Comparison of ENCODE assay signal across 8 mouse cellular contexts in genomic region chr6:121211743-121212142, GRCm38 (mm10). TPM values are rescaled to one million over a fixed set of nuclear protein-coding genes. Genes with fewer than 3 reads are reported as not detected.
DNase-seq lines count a peak whose midpoint lies in the region; ATAC-seq and TF ChIP-seq lines count a peak whose summit lies in the region.

No protein-coding gene starts in this region.

- H3K27me3 ChIP-seq in kidney, adult 2 months (replicated peaks; ENCODE audit: control insufficient read depth, insufficient read depth, low read length), result no peaks in the 10 kb centered on the region
- H3K27me3 ChIP-seq in embryonic facial prominence, embryonic 12.5 days, result peaks cover 36% of the 10 kb centered on the region
- H3K27me3 ChIP-seq in liver, embryonic 16.5 days (ENCODE audit: control insufficient read depth, insufficient read depth, low read depth, low read length), result peaks cover 19% of the 10 kb centered on the region

- H3K4me3 ChIP-seq in kidney, adult 2 months (ENCODE audit: insufficient read depth, low read depth, low read length), result peak overlapping the region; percentile 5; the same call in 1 of the 2 replicates
- no peak overlapping the region for H3K4me3 ChIP-seq in embryonic facial prominence, embryonic 12.5 days
- peak overlapping the region; percentile 56 for H3K4me3 ChIP-seq in liver, embryonic 16.5 days (ENCODE audit: low read depth, low read length)

- no peaks in the 10 kb centered on the region; the same call in 1 of the 2 replicates for H3K9me3 ChIP-seq in embryonic facial prominence, embryonic 12.5 days
- no peaks in the 10 kb centered on the region for H3K9me3 ChIP-seq in liver, embryonic 16.5 days (replicated peaks; ENCODE audit: control insufficient read depth, low read length)

- peak; percentile 40 for DNase-seq in kidney, adult 2 months
- no peak for DNase-seq in kidney, postnatal 10 days
- DNase-seq in heart, postnatal 10 days, result peak; percentile 74 to 75
- peak; percentile 88 for DNase-seq in skeletal muscle tissue, adult 2 months (ENCODE audit: low read depth, low spot score)
- no peak for DNase-seq in urinary bladder, postnatal 10 days (ENCODE audit: low spot score)
- DNase-seq in T-cell, adult 2 months (ENCODE audit: low spot score), result no peak

- ATAC-seq in embryonic facial prominence, embryonic 12.5 days (ENCODE audit: insufficient number of reproducible peaks, insufficient read depth, low FRiP score, low TSS enrichment), result no peak
- 0 out of 2 replicates have a peak, but pooled peaks have one; percentile 27 for ATAC-seq in liver, embryonic 16.5 days (ENCODE audit: low read depth)

- H3K4me2 ChIP-seq in embryonic facial prominence, embryonic 12.5 days (replicated peaks), result peak overlapping the region; percentile 61
- peak overlapping the region; percentile 59 for H3K4me2 ChIP-seq in liver, embryonic 16.5 days (ENCODE audit: low read depth, low read length)

- 14% methylated on average over 5 of the region's 5 CpGs for WGBS in kidney, adult 2 months
- WGBS in embryonic facial prominence, embryonic 12.5 days, result 2% methylated on average over 4 of the region's 5 CpGs
- 5% methylated on average over 4 of the region's 5 CpGs for WGBS in liver, embryonic 16.5 days (ENCODE audit: insufficient replicate concordance)

- no peak for TF ChIP-seq POLR2A in kidney, adult 2 months (IDR thresholded peaks at IDR 0.05; ENCODE audit: low read depth, low read length)

- no peaks in the 10 kb centered on the region for H3K36me3 ChIP-seq in kidney, adult 2 months (ENCODE audit: control insufficient read depth, insufficient read depth, low read length)
- no peaks in the 10 kb centered on the region for H3K36me3 ChIP-seq in embryonic facial prominence, embryonic 12.5 days
- no peaks in the 10 kb centered on the region for H3K36me3 ChIP-seq in liver, embryonic 16.5 days (ENCODE audit: control insufficient read depth, insufficient read depth)

- H3K4me1 ChIP-seq in kidney, adult 2 months (ENCODE audit: control insufficient read depth, insufficient read depth, low read length), result no peaks in the 10 kb centered on the region
- H3K4me1 ChIP-seq in embryonic facial prominence, embryonic 12.5 days, result peaks cover 17% of the 10 kb centered on the region; the same call in 1 of the 2 replicates
- H3K4me1 ChIP-seq in liver, embryonic 16.5 days (ENCODE audit: control insufficient read depth, low read depth, low read length), result peaks cover 7% of the 10 kb centered on the region

- no peak for TF ChIP-seq CTCF in kidney, adult 2 months (conservative IDR thresholded peaks at IDR 0.05; ENCODE audit: insufficient read depth, insufficient read length, low read depth, low read length)

- H3K9ac ChIP-seq in embryonic facial prominence, embryonic 12.5 days, result no peak overlapping the region; the same call in 1 of the 2 replicates
- H3K9ac ChIP-seq in liver, embryonic 16.5 days (ENCODE audit: low read depth, low read length), result no peak overlapping the region

- intact Hi-C loops in heart, postnatal 10 days (cut with DNase I), result no loop called here

- no peak overlapping the region for H3K27ac ChIP-seq in kidney, adult 2 months (ENCODE audit: insufficient read depth, low read depth, low read length)
- H3K27ac ChIP-seq in embryonic facial prominence, embryonic 12.5 days, result no peak overlapping the region
- no peak overlapping the region for H3K27ac ChIP-seq in liver, embryonic 16.5 days (ENCODE audit: low read length)

RNA-seq across cellular contexts. Expression of gene Tuba8, which starts 1.2 kb away (rescaled TPM):
- 0.94 and 2.5 TPM in 2 replicates for polyA plus RNA-seq in kidney, adult 2 months (2012; rRNA removed)
- polyA plus RNA-seq in embryonic facial prominence, embryonic 12.5 days (2016; fragmentation: Nextera tagmentation; extraction: Ambion mirVana), result 0.18 and 0.23 TPM in 2 replicates
- 10 to 100 TPM; 78.2 to 86.1 TPM for total RNA-seq in heart, postnatal 10 days (2021)
- 5.3 and 6.2 TPM in 2 replicates for polyA plus RNA-seq in liver, embryonic 16.5 days (2015; fragmentation: Nextera tagmentation; extraction: Ambion mirVana)

RNA-seq across cellular contexts. Expression of gene Pex26, which starts 28.3 kb away (rescaled TPM):
- 21.0 and 24.2 TPM in 2 replicates for polyA plus RNA-seq in kidney, adult 2 months (2012; rRNA removed)
- 11.4 and 11.8 TPM in 2 replicates for polyA plus RNA-seq in embryonic facial prominence, embryonic 12.5 days (2016; fragmentation: Nextera tagmentation; extraction: Ambion mirVana)
- 10 to 100 TPM in 1 of 2 experiments, 1 to 10 TPM in 1; 7.3 to 11.2 TPM for total RNA-seq in heart, postnatal 10 days (2021)
- 5.7 and 7.8 TPM in 2 replicates for polyA plus RNA-seq in liver, embryonic 16.5 days (2015; fragmentation: Nextera tagmentation; extraction: Ambion mirVana)

RNA-seq across cellular contexts. Expression of gene Usp18, which starts 34.0 kb away (rescaled TPM):
- 5.9 and 9.7 TPM in 2 replicates for polyA plus RNA-seq in kidney, adult 2 months (2012; rRNA removed)
- polyA plus RNA-seq in embryonic facial prominence, embryonic 12.5 days (2016; fragmentation: Nextera tagmentation; extraction: Ambion mirVana), result 0.93 and 1.6 TPM in 2 replicates
- total RNA-seq in heart, postnatal 10 days (2021), result 1 to 10 TPM in 1 of 2 experiments, under 1 TPM in 1; 0.82 to 1.2 TPM
- polyA plus RNA-seq in liver, embryonic 16.5 days (2015; fragmentation: Nextera tagmentation; extraction: Ambion mirVana), result 7.8 and 8.8 TPM in 2 replicates

Comparison
In these comparisons a context has a peak if more than half of its experiments do, and no peak if none do; other contexts are left out.
1. DNase-seq: peak in kidney, adult 2 months (single experiment), heart, postnatal 10 days (2 of 2) and skeletal muscle tissue, adult 2 months (single experiment); none in kidney, postnatal 10 days (single experiment), urinary bladder, postnatal 10 days (single experiment) and T-cell, adult 2 months (single experiment).